Mouse (Mus musculus) spleen, adult 12 weeks (tissue): ENCODE results near the gene Stam.
"Not testable (repeated sequence)": the region's sequence is repeated elsewhere in the genome, so short reads cannot be mapped to it uniquely, and the experiment has no call there.

Source experiments
- DNase-seq: peaks from one replicate; pipeline ENCODE4 v3.0.0; 2022; ENCODE audit warnings: low spot score

Stam gene

DNA sequence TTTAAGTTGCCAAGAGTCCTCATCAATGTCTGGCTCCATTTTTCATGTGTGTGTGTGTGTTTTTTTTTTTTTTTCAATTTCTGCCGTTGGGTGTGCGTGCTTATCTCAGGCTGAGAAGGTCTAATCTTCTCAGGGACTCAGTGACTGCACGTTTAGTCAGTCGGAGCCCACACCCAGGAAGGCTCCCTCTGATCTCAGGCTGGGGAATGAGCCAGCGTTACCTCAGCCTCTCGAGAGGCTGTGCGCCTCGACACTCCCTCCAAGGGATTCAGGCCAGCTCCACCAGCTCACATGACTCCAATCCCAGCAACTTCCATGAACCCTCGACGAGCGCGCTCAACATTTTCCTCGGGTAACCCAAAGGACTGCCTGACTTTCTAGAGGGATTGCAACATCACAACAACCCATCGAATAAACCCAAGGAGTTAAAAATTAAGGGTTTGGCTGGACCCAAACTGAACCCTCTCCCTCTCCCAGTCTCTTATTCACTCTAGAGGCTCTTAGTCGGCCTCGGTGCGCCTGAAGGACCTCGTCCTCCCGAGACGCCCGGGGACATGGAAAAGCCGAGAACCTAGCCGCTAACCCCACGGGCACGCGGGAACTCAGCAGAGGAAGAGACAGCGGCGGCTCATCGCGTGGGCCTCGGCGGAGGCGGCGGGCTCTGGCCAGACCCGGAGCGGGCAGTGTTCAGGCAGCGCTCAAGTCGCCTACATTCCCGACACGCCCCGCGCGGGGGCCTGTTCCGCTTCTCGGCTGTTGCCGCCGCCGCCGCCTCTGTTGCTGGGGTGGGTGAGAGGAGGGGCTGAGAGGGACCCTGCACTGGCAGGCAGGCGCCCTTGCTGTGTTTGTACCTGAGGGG, at the start of gene Stam:
Gene Stam, plus strand, starts transcription at position 737 of the 859 bp plus-strand sequence.
- peak; percentile 85 for DNase-seq

DNA sequence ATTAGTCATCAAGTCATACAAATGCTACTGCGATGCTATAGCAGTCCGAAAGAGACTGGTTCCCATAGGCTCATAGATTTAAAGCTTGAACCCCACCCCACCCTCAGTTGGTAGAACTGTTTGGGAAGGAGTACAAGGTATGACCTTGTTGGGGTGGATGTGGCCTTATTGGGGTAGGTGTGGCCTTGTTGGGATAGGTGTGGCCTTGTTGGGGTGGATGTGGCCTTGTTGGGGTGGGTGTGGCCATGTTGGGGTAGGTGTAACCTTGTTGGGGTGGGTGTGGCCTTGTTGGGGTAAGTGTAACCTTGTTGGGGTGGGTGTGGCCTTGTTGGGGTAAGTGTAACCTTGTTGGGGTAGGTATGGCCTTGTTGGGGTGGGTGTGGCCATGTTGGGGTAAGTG, 32.6 kb upstream of the Stam start:
- DNase-seq, result no peak

DNA sequence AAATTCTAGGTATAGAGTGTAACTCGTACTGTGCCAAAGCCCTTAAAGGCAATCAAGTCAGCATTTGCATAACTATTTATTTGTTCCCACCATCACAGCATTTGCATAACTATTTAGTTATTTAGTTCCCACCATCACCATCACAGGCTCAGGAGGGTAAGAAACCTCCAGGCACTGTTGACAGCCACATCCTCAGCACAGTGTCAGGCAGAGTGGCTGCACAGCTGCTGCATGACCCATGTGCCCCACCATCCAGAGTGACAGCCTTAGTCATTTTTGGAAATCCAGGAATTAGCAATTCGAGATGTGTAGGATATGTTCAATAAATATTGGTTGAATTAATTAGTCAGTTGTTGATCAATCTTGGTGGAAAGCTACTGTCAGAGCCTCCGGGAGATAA, 30.9 kb upstream of the Stam start:
- DNase-seq, result no peak

- DNase-seq, result no peak
Observed at GRCm38 (mm10) chr2:14043577-14044170, 30.2 kb upstream of the Stam start.

- peak; percentile 40 for DNase-seq
Observed at GRCm38 (mm10) chr2:14048381-14048780, 25.5 kb upstream of the Stam start.

DNA sequence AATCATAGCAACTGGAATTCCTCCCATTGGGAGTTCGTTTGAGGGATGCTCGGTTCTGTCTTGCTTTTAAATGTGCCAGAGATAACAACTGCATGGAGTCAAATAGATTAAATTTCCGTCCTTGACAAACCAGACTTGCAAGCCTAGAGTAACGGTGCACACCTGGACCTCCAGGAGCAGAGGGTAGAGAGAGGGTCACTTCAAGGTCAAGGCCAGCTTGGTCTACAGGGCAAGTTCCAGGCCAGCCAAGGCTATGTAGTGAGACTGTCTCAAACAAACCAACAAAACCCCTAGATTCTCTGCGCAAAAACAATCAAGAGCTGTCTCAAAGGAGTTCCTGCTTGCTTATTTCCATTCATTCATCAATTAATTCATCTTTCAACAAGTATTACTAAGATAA, 25.1 kb upstream of the Stam start:
- DNase-seq, result no peak

GRCm38 (mm10) chr2:14053618-14054017, 20.3 kb upstream of the Stam start:
- no peak for DNase-seq

DNA sequence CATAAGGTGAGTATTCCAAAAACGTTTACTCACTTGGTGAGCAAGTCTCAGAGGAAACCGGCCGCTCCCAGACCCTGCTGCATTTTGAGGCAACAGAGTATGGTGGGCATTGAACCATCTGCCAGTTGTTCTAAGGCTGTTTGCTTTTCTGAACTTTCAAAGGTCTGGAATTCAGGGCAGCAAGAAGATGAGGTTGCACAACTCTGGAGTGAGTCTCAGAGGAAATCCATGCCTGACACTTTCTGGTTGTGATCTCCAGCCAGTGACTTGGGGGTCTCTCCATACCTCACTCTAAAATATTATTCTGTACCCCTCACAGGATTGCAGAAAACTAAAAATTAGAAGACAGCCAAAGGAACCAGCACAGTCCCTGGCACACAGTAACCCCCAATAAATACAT, 19.7 kb upstream of the Stam start:
- no peak for DNase-seq

- DNase-seq, result no peak
Observed at GRCm38 (mm10) chr2:14054716-14055115, 19.2 kb upstream of the Stam start.

DNA sequence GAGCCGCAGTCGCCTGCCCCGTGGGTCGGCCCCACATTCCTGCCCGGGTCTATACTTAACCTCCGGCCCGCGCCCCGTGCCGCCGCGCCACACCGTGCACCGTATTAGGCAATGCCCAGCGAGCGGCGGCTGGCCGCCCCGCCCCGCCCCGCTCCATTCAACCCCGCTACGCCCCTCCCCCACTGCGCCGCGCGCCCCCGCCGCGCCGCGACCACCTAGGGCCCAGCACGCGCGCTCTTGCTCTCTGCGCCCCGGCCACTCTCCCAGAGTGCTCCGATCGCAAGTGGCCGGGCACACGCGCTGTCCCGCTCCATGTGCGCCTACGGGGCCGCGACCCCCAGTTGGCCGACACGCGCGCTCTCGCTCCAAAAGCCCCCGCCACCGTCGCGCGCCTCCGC, 18.7 kb upstream of the Stam start:
- peak; percentile 11 for DNase-seq

DNA sequence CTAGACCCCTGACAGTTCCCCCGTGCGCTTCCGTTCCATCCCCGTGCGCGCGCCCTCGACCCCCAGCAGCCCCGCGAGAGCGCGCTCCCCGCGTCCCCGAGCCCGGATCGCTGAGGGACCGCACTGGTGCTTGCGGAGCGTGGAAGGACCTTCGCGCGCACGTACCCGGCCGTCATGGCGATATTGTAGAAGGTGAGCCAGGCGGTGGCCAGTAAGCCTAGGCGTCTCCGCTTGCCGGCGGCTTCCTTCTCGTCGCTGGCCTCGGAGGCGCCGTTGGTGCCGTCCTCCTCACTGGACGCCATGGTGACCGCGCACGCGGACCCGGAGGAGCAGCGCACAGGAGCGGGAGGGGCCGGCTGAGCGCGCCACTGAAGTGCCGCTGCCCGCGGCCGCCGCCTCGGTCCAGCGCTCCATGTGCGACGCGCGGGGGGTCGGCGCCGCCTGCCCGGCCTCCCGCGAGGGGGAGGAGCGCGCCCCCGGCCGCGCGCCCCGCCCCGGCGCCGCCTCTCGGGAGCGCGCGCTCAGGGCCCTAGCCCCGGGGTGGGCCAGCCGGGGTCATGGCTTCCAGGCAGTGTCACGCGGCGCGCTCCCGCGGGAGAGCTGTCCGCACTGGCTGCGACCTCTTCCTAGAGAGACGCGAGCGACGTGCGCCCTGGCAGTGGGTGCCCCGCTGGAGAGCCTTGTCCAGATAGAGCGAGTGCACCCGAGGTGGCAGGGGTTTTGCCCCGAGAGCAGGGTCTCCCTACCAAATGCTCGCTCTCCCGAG, 18.1 kb upstream of the Stam start, which contains the start of gene Hacd1:
Gene Hacd1, minus strand, starts transcription at position 570 of the 766 bp plus-strand sequence.
- DNase-seq, result peak; percentile 25

DNA sequence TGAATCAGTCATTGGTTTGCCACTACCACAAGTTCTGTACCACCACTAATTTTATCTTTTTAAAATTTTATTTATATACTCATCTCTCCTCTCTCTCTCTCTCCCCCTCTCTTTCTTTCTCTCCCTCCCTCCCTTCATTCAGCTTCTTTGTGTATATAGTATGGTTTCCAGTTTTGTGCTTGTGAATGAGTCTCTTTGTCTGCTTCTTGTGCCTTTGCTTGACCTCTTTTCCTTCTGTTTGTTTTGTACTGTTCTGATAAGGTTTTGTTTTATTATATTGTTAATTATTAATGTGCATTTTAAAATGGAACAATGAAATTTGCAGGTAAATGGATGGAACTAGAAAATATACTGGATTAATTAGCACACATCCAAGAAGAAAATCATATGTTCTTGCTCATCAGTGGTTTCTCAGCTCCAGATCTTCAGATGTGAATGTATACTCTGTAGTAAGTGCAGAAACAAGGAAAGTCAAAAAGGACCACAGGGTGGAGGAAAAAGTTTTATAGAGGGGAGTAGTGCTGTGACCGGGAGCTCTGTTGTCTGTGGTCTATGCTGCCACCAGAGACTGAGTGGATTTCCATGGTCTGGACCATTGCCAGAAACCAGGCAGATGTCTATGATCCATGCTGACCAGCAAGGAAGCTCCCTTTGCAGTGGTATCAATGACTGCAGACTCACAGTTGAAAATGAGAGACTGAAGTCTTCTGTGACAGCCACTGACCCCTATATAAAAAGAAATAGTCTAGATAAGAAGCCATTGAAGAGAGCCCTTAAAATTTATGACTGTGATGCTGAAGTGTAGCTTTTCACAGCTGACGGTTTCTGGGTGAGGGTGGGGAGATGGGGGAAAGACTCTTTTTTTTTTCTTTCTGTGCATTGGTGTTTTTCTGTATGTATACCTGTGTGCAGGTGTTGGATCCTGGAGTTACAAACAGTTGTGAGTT, 7.9 kb upstream of the Stam start:
- DNase-seq, result no peak

DNA sequence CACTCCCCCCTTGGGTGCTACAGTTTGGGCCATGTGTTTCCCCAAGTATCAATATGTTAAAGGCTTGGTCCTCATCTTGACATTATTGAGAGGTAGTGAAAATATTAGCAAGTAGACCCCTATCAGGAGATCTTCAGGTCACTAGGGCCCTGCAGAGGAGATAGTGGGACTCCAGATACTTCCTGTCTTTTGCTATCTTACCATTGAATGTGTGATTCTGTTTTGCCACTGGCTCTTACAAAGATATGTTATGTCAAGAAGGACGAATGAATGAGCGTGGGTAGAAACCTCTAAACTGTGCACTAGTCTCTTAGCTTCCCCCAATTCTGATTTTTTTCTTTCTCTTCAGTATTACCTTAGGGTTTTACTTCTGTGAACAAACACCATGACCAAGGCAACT, 4.9 kb upstream of the Stam start:
- DNase-seq, result no peak

DNA sequence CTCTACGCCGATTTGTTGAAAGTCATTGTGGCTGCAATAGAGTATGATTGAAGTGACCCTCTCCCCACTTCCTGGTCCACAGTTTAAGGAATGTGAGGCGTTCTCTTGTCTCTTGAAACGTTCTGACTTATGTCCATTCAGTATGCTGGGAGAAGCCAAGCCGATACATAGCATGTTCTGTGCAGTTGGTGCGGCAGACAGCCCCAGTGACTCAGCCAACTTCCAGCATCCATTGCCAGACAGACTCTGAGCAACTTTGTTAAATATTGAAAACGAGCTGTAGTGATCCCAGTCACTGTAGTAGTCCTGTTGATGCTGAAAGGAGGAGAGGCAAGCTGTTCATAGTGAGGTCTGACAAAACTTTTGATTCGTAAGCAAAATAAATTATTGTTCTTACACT, 3.4 kb upstream of the Stam start:
- no peak for DNase-seq

GRCm38 (mm10) chr2:14073008-14073361, 913 bp upstream of the Stam start:
- no peak for DNase-seq

DNA sequence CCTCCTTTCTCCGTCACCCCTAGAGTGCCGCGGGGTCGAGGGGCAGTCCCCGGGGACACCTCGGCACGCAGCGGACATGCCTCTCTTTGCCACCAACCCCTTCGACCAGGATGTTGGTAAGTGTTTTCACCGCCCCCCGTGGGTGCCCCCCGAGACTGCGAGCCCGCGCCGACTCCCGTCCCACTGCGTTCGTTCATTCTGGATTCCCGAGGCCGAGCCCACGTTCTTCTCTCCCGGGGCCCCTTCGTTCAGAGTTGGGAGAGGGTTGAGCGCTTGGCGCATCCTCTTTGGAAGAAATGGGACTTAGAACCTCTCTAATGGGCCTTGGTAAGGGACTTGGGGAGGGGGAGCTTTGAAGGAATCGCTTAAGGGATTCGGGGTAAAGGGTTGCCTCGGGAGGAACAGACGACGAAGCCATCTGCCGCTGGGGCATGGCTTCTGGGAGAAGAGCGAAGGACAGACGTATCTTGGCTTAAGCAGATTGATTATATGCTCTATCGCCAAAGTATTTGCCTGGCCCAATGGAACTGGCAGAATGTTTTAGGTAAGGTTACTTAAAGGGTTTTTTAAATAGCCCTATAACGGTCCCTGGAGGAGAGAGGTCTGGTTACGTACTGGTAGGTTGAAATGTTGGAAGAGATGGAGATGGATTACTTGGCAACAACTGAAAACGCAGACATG, 463 bp downstream of the Stam start:
- DNase-seq, result no peak

GRCm38 (mm10) chr2:14078527-14078926, 4.6 kb downstream of the Stam start:
- DNase-seq, result not testable (repeated sequence)

- no peak for DNase-seq
Observed at GRCm38 (mm10) chr2:14100533-14100932, 26.6 kb downstream of the Stam start.

DNA sequence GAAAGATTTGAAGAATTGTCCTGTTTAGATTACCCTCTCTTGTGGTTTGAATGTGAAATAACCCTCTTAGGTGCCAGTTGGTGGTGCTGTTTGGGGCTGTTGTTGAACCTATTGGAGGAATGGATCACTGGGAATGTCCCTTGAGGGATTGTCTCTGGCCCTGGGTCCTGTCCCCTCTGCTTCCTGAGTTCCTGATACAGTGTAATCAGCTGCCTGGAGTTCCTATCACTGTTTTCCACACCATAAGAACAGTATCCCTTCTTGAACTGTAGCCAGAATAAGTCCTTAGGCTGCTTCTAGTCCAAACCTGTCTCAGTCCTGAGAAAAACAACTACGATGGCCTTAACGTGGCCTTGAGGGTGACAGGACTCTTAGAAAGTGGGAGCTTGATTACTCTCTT, 28.7 kb downstream of the Stam start:
- no peak for DNase-seq

DNA sequence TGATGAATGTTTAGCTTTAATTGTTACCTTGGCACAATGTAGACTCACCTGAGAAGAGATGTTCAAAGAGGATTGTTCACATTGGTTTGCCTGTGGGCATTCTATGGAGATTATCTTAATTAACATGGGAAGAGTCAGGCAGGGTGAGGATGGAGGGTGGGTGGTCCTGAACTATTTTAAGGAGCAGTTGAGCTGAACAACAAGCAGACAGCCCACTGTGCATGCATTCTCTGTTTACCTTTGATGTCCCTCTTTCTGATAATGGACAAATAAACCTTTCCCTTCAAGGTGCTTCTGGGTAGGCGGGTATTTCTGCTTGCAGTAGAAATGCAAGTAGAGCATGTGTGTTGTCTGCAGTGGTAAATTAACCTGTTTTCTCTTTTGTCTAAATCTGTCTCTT, 30.0 kb downstream of the Stam start:
- DNase-seq, result no peak

GRCm38 (mm10) chr2:14107673-14108072, 33.8 kb downstream of the Stam start:
- no peak for DNase-seq
